Mouse (Mus musculus) left cerebral cortex, postnatal 14 days (tissue): ENCODE data around the gene Cyp4f40. TPM values are rescaled to one million over a fixed set of nuclear protein-coding genes. Genes with fewer than 3 reads are reported as not detected.
"Not testable (repeated sequence)": the region's sequence is repeated elsewhere in the genome, so short reads cannot be mapped to it uniquely, and the experiment has no call there.

ENCODE experiments used
- DNase-seq, 2 experiments: peaks; one replicate each; pipeline ENCODE4 v3.0.0; 2021 to 2022; ENCODE audit warnings: low spot score in 2 of 2, mixed read lengths in 1 of 2
- intact Hi-C: fragments of 180-260 bp; cut with DNase I; formaldehyde crosslinking; loops from one replicate; pipeline ENCODE4 v1.15.1; 2025
- total RNA-seq, 2 experiments: library from RNA; stranded (reverse); gene quantifications; 2 replicates each; pipeline ENCODE4 v1.2.3; 2021

Gene Cyp4f40
- total RNA-seq, 2 experiments from 2014 or later = not detected

DNA sequence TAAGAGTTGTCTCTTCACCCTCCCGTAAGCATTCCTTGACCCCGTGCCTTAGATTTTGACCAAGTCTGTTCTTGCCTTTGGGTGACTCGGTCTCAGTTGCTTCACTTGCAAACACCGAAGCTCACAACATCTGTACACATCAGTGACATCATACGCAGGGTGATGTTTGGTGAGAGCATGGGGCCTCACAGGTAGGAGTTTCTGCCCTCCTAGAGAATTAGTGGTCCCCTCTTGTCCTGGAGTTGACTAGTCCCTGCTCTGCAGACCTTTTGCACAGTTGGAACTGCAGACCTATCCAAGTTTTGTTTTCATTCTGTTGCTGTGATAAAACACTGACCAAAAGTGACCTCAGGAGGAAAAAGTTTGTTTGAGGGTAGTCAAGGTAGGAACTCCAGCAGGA is 28.0 kb downstream of the Cyp4f40 start:
- DNase-seq = no peak
- intact Hi-C loops = loop anchor here (10.0 kb wide), 1 partner anchor 162 kb away; no protein-coding TSS in a partner anchor

DNA sequence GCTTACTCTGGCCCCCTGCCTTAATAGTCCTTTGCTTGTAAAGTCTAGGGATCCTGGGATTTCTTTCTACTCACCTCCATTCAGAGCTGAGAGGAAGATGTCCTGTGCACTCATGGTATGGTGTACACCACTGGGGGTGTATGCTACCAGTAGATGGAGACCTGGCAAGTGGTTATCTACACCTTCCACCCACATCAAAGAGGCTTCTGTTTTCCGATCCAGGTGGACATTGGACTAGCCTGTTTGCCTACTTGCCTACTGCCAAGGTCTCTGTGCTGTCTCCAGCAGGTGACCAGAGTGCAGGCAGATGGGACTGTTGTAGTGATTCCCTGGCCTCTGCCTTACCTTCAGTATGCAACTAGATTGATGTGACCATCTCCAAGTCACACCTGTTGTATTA is 32.3 kb downstream of the Cyp4f40 start:
- intact Hi-C loops = no loop called here
- DNase-seq = no peak

GRCm38 (mm10) chr17:32702826-32703225 is 44.1 kb downstream of the Cyp4f40 start:
- DNase-seq = peak in 1 of 2 experiments; percentile 5
- intact Hi-C loops = no loop called here

GRCm38 (mm10) chr17:32710541-32710940 is 51.8 kb downstream of the Cyp4f40 start:
- intact Hi-C loops, DNase-seq: not testable (repeated sequence)

DNA sequence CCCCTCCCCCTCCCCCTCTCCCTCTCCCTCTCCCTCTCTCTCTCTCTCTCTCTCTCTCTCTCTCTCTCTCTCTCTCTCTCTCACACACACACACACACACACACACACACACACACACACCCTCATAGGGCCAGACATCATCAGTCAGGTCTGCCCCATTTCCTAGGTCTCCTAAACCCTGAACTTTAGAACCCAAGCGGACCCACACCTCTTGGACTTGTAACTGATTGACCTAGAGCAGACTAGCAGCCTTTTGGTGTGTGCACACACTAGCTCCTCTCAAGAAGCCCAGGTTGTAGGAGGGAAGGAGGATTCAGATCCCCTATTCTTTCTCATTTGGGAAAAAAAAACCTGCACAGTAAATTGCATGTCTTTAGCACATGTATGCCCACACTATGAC is 63.5 kb downstream of the Cyp4f40 start:
- intact Hi-C loops = not testable (repeated sequence)

GRCm38 (mm10) chr17:32722771-32723170 is 64.1 kb downstream of the Cyp4f40 start:
- intact Hi-C loops = no loop called here
- no peak for DNase-seq

More for the DNA sequence above, 63.5 kb downstream of the Cyp4f40 start:
- DNase-seq = not testable (repeated sequence)

GRCm38 (mm10) chr17:32726360-32726759 is 67.7 kb downstream of the Cyp4f40 start:
- DNase-seq, intact Hi-C loops: not testable (repeated sequence)

Other genes with a start within 250 kb of the Cyp4f40 start
- gene Pglyrp2, start 234.7 kb upstream of the Cyp4f40 start, total RNA-seq = not detected
- not detected for gene Cyp4f39, start 206.2 kb upstream of the Cyp4f40 start, total RNA-seq
- gene Cyp4f17, start 152.8 kb upstream of the Cyp4f40 start, total RNA-seq = 1 to 10 TPM; 3.7 to 3.8 TPM
- 1 to 10 TPM; 5.8 to 5.9 TPM for gene Cyp4f16, start 122.3 kb upstream of the Cyp4f40 start, total RNA-seq
- not detected for gene Cyp4f37, start 37.6 kb upstream of the Cyp4f40 start, total RNA-seq
- gene Cyp4f15, start 26.7 kb downstream of the Cyp4f40 start, total RNA-seq = 10 to 100 TPM in 1 of 2 experiments, 1 to 10 TPM in 1; 8.2 to 12.0 TPM
- 10 to 100 TPM; 74.4 to 87.0 TPM for gene Zfp871, start 129.4 kb downstream of the Cyp4f40 start, total RNA-seq
- 1 to 10 TPM; 8.0 to 8.5 TPM for gene Zfp811, start 151.0 kb downstream of the Cyp4f40 start, total RNA-seq
- 10 to 100 TPM; 21.5 to 22.4 TPM for gene Zfp799, start 171.4 kb downstream of the Cyp4f40 start, total RNA-seq
- gene Zfp870, start 232.7 kb downstream of the Cyp4f40 start, total RNA-seq = 1 to 10 TPM; 8.0 to 8.3 TPM